Mouse (Mus musculus): ENCODE measurements around the gene Map3k3. TPM values are rescaled to one million over a fixed set of nuclear protein-coding genes. Genes with fewer than 3 reads are reported as not detected.
"Not testable (repeated sequence)": the region's sequence is repeated elsewhere in the genome, so short reads cannot be mapped to it uniquely, and the experiment has no call there.

Gene Map3k3
- polyA plus RNA-seq, 1 experiment from 2014 or later, result 14.1 TPM

- 95% methylated on average over 8 of the region's 8 CpGs for WGBS
- no peaks in the 10 kb centered on the region for H3K9me3 ChIP-seq
Observed at GRCm38 (mm10) chr11:106056819-106057491, 27.5 kb upstream of the Map3k3 start.

GRCm38 (mm10) chr11:106058020-106058419 is 26.4 kb upstream of the Map3k3 start:
- no peak overlapping the region for H3K4me3 ChIP-seq
- H3K27ac ChIP-seq (replicated peaks), result no peak overlapping the region
- no peaks in the 10 kb centered on the region for H3K9me3 ChIP-seq
- no peak for ATAC-seq (ENCODE audit: low FRiP score, low read depth)
- 76% methylated on average over 8 of the region's 8 CpGs for WGBS
- no peaks in the 10 kb centered on the region for H3K27me3 ChIP-seq
- H3K9ac ChIP-seq, result no peak overlapping the region
- H3K4me1 ChIP-seq (replicated peaks), result no peaks in the 10 kb centered on the region
- peaks cover 70% of the 10 kb centered on the region for H3K36me3 ChIP-seq
- no peak overlapping the region for H3K4me2 ChIP-seq

More at GRCm38 (mm10) chr11:106056819-106057491, 27.5 kb upstream of the Map3k3 start:
- Histone ChIP-seq H3K9ac (no peak overlapping the region), H3K36me3 (peaks cover 80% of the 10 kb centered on the region), H3K27me3 (no peaks in the 10 kb centered on the region), H3K4me1 (replicated peaks) (no peaks in the 10 kb centered on the region), H3K4me2 (no peak overlapping the region), H3K27ac (replicated peaks) (no peak overlapping the region), H3K4me3 (no peak overlapping the region)
- ATAC-seq (ENCODE audit: low FRiP score, low read depth), result no peak

GRCm38 (mm10) chr11:106060549-106060948 is 23.9 kb upstream of the Map3k3 start:
- Histone ChIP-seq H3K9me3 (no peaks in the 10 kb centered on the region), H3K4me1 (replicated peaks) (peaks cover 7% of the 10 kb centered on the region; the same call in 1 of the 2 replicates), H3K4me3 (no peak overlapping the region), H3K9ac (no peak overlapping the region), H3K36me3 (peaks cover 45% of the 10 kb centered on the region), H3K4me2 (no peak overlapping the region), H3K27ac (replicated peaks) (no peak overlapping the region), H3K27me3 (no peaks in the 10 kb centered on the region)
- 94% methylated on average over 1 of the region's 1 CpGs for WGBS
- ATAC-seq (ENCODE audit: low FRiP score, low read depth), result no peak

- Histone ChIP-seq H3K4me2 (no peak overlapping the region), H3K27me3 (no peaks in the 10 kb centered on the region), H3K27ac (replicated peaks) (no peak overlapping the region), H3K9ac (no peak overlapping the region), H3K36me3 (peaks cover 37% of the 10 kb centered on the region), H3K4me3 (no peak overlapping the region), H3K9me3 (no peaks in the 10 kb centered on the region), H3K4me1 (replicated peaks) (peaks cover 8% of the 10 kb centered on the region)
- WGBS, result 94% methylated on average over 1 of the region's 1 CpGs
- no peak for ATAC-seq (ENCODE audit: low FRiP score, low read depth)
Observed at GRCm38 (mm10) chr11:106061311-106061710, 23.1 kb upstream of the Map3k3 start.

GRCm38 (mm10) chr11:106063756-106064155 is 20.7 kb upstream of the Map3k3 start:
- Histone ChIP-seq H3K9ac (no peak overlapping the region), H3K9me3 (no peaks in the 10 kb centered on the region), H3K4me3 (no peak overlapping the region), H3K4me2 (no peak overlapping the region), H3K36me3 (peaks cover 13% of the 10 kb centered on the region), H3K27me3 (no peaks in the 10 kb centered on the region), H3K27ac (replicated peaks) (no peak overlapping the region), H3K4me1 (replicated peaks) (peaks cover 19% of the 10 kb centered on the region)
- no peak for ATAC-seq (ENCODE audit: low FRiP score, low read depth)
- 90% methylated on average over 5 of the region's 5 CpGs for WGBS

- ATAC-seq (ENCODE audit: low FRiP score, low read depth), result no peak
Observed at GRCm38 (mm10) chr11:106065073-106065922, 19.1 kb upstream of the Map3k3 start.

GRCm38 (mm10) chr11:106065923-106066571 is 18.4 kb upstream of the Map3k3 start, which contains the start of gene Taco1:
Gene Taco1, plus strand, starts transcription at chr11:106066061.
- Histone ChIP-seq H3K36me3 (no peaks in the 10 kb centered on the region), H3K9ac (peak within 1 kb of the TSS; percentile 88), H3K27me3 (no peaks in the 10 kb centered on the region), H3K4me3 (peak within 1 kb of the TSS; percentile 81), H3K27ac (replicated peaks) (peak within 1 kb of the TSS; percentile 89), H3K4me2 (peak within 1 kb of the TSS; percentile 82), H3K9me3 (no peaks in the 10 kb centered on the region), H3K4me1 (replicated peaks) (peaks cover 19% of the 10 kb centered on the region)
- ATAC-seq (ENCODE audit: low FRiP score, low read depth), result peak; percentile 96
- under 1% methylated on average over 49 of the region's 49 CpGs for whole genome bisulfite sequencing

More at GRCm38 (mm10) chr11:106065073-106065922, 19.1 kb upstream of the Map3k3 start:
- Histone ChIP-seq H3K36me3 (no peaks in the 10 kb centered on the region), H3K9me3 (no peaks in the 10 kb centered on the region), H3K9ac (peak overlapping the region; percentile 45), H3K4me1 (replicated peaks) (peaks cover 19% of the 10 kb centered on the region), H3K27ac (replicated peaks) (peak overlapping the region; percentile 89), H3K4me3 (peak overlapping the region; percentile 81), H3K27me3 (no peaks in the 10 kb centered on the region), H3K4me2 (peak overlapping the region; percentile 82)
- WGBS, result 43% methylated on average over 18 of the region's 18 CpGs

- WGBS, result 15% methylated on average over 23 of the region's 23 CpGs
Observed at GRCm38 (mm10) chr11:106066616-106067015, 17.8 kb upstream of the Map3k3 start.

GRCm38 (mm10) chr11:106073774-106074173 is 10.6 kb upstream of the Map3k3 start:
- Histone ChIP-seq H3K9ac (no peak overlapping the region), H3K9me3 (no peaks in the 10 kb centered on the region), H3K4me3 (no peak overlapping the region), H3K27me3 (no peaks in the 10 kb centered on the region), H3K4me2 (no peak overlapping the region), H3K4me1 (replicated peaks) (no peaks in the 10 kb centered on the region), H3K36me3 (peaks cover 22% of the 10 kb centered on the region), H3K27ac (replicated peaks) (no peak overlapping the region)
- ATAC-seq (ENCODE audit: low FRiP score, low read depth), result no peak
- 92% methylated on average over 3 of the region's 3 CpGs for WGBS

More at GRCm38 (mm10) chr11:106066616-106067015, 17.8 kb upstream of the Map3k3 start:
- Histone ChIP-seq H3K27ac (replicated peaks) (peak overlapping the region; percentile 89), H3K4me2 (peak overlapping the region; percentile 82), H3K4me1 (replicated peaks) (peaks cover 19% of the 10 kb centered on the region), H3K4me3 (peak overlapping the region; percentile 81), H3K9ac (peak overlapping the region; percentile 88)
- H3K36me3 ChIP-seq; H3K27me3 ChIP-seq; H3K9me3 ChIP-seq; ATAC-seq (ENCODE audit: low FRiP score, low read depth): not testable (repeated sequence)

GRCm38 (mm10) chr11:106076321-106076720 is 8.1 kb upstream of the Map3k3 start:
- no peaks in the 10 kb centered on the region for H3K4me1 ChIP-seq (replicated peaks)
- H3K9me3 ChIP-seq, result no peaks in the 10 kb centered on the region
- H3K4me2 ChIP-seq, result no peak overlapping the region
- no peak overlapping the region for H3K9ac ChIP-seq
- no peaks in the 10 kb centered on the region for H3K27me3 ChIP-seq
- H3K27ac ChIP-seq (replicated peaks), result no peak overlapping the region
- H3K36me3 ChIP-seq, result peaks cover 22% of the 10 kb centered on the region
- WGBS, result 9% methylated on average over 4 of the region's 4 CpGs
- no peak for ATAC-seq (ENCODE audit: low FRiP score, low read depth)
- H3K4me3 ChIP-seq, result no peak overlapping the region

GRCm38 (mm10) chr11:106084911-106085561 is 623 bp downstream of the Map3k3 start:
- ATAC-seq (ENCODE audit: low FRiP score, low read depth), result peak; percentile 31
- no peaks in the 10 kb centered on the region for H3K36me3 ChIP-seq
- WGBS, result 1% methylated on average over 58 of the region's 61 CpGs

More at GRCm38 (mm10) chr11:106084911-106085561, 623 bp downstream of the Map3k3 start:
- H3K27me3 ChIP-seq, result no peaks in the 10 kb centered on the region
- H3K9ac ChIP-seq, result peak overlapping the region; percentile 94
- peaks cover 22% of the 10 kb centered on the region for H3K4me1 ChIP-seq (replicated peaks)
- H3K27ac ChIP-seq (replicated peaks), result peak overlapping the region; percentile 97
- peak overlapping the region; percentile 92 for H3K4me2 ChIP-seq
- H3K4me3 ChIP-seq, result peak overlapping the region; percentile 88
- no peaks in the 10 kb centered on the region for H3K9me3 ChIP-seq

Measured in hindbrain, embryonic 15.5 days (tissue).